Mouse (Mus musculus): ENCODE results near the gene Pdlim5. TPM values are rescaled to one million over a fixed set of nuclear protein-coding genes. Genes with fewer than 3 reads are reported as not detected.

Pdlim5 gene
- polyA plus RNA-seq, 1 experiment from 2014 or later, result 28.8 TPM

DNA sequence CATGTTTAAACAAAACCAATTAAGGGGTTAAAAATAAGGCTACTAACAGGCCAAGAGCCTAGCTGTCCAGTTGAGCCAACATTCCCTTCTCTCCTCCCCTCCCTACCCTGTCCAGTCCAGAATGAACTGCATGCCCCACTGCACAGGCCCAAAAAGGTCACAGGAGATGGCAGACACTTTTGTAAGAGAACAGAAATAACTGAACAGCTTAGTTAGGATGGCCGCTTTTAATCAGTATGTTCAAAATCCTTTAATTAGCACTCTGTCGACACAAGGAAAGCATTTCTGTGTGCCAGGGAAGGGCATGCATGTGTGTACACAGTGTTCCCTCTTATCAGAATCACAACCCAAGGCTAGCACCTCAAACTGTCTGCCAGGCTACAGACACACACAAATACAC is 5.2 kb downstream of the Pdlim5 start:
- ATAC-seq, result no peak
- no peak overlapping the region for H3K4me3 ChIP-seq (replicated peaks)
- H3K36me3 ChIP-seq, result no peaks in the 10 kb centered on the region
- no peak overlapping the region for H3K9ac ChIP-seq
- no peak overlapping the region for H3K4me2 ChIP-seq (replicated peaks)
- H3K4me1 ChIP-seq (replicated peaks), result no peaks in the 10 kb centered on the region
- WGBS, result 79% methylated on average over 2 of the region's 2 CpGs
- H3K9me3 ChIP-seq, result no peaks in the 10 kb centered on the region
- H3K27ac ChIP-seq, result no peak overlapping the region
- no peaks in the 10 kb centered on the region for H3K27me3 ChIP-seq (replicated peaks)

DNA sequence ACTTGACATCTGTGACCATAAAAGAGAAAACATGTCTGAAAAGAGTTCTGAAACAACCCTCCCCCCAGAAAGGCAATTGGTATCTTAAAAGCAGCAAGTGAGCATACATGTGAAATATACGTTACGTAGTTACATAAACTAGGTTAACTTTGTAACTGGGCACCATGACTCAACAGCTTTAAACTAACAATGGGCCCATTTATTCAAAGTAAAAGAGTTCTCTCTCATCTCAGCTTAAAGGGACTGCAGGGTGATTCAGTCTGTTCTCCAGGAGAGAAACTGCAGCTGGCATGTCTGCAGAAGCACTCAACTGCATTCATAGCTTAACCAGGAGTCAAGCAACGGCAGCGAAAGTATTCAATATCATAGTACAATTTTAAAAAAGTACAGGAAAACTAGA is 7.3 kb downstream of the Pdlim5 start:
- Histone ChIP-seq H3K9me3 (no peaks in the 10 kb centered on the region), H3K4me3 (replicated peaks) (no peak overlapping the region), H3K9ac (no peak overlapping the region), H3K27ac (no peak overlapping the region), H3K4me2 (replicated peaks) (no peak overlapping the region), H3K36me3 (no peaks in the 10 kb centered on the region), H3K27me3 (replicated peaks) (no peaks in the 10 kb centered on the region), H3K4me1 (replicated peaks) (no peaks in the 10 kb centered on the region)
- 71% methylated on average over 4 of the region's 4 CpGs for WGBS
- ATAC-seq, result no peak

DNA sequence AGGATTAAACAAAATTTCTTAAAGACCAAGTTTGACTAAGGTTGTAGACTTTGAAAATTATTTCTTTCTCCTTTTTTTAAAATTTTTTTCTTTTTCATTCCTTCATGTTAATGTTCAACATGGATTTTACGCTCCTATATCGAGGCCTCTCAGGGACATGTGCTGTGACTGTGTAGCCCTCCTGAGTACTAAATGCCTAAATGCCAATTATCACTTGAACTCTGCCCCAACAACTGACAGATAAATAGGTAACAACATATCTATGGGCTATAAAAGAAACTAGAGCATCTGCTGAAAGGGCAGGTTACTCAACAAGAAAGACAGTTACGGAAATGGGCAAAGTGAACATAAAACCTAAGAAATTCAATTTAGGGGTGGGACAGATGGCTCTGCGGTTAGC is 9.0 kb downstream of the Pdlim5 start:
- Histone ChIP-seq H3K4me3 (replicated peaks) (no peak overlapping the region), H3K9me3 (no peaks in the 10 kb centered on the region), H3K36me3 (no peaks in the 10 kb centered on the region), H3K9ac (no peak overlapping the region), H3K27ac (no peak overlapping the region), H3K4me2 (replicated peaks) (no peak overlapping the region), H3K27me3 (replicated peaks) (no peaks in the 10 kb centered on the region), H3K4me1 (replicated peaks) (no peaks in the 10 kb centered on the region)
- ATAC-seq, result peak; percentile 65; the same call in 1 of the 2 replicates
- WGBS, result 73% methylated on average over 4 of the region's 4 CpGs

DNA sequence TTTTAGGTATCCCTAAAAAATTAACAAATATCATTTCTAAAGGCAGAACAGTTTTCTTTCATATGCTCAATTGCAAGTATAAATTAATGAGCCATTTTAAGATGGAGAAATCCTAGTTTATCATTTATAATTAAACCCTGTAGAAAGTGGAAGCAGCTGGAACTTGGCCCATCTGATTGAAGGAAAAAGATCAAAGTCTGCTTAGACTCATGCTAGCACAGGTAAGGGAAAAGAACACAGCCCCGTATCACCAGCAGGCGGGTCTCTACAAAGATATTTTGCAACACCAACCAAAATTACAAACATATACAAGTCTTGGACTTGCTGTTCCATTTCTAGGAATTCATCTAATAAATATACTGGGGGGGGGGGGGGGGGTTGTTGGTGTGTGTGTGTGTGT is 9.8 kb downstream of the Pdlim5 start:
- no peak overlapping the region for H3K9ac ChIP-seq
- 68% methylated on average over 2 of the region's 2 CpGs for WGBS
- H3K27me3 ChIP-seq (replicated peaks), result no peaks in the 10 kb centered on the region
- no peak overlapping the region for H3K27ac ChIP-seq
- ATAC-seq, result peak; percentile 79
- no peaks in the 10 kb centered on the region for H3K4me1 ChIP-seq (replicated peaks)
- H3K4me2 ChIP-seq (replicated peaks), result no peak overlapping the region
- no peak overlapping the region for H3K4me3 ChIP-seq (replicated peaks)
- H3K9me3 ChIP-seq, result no peaks in the 10 kb centered on the region
- H3K36me3 ChIP-seq, result no peaks in the 10 kb centered on the region

DNA sequence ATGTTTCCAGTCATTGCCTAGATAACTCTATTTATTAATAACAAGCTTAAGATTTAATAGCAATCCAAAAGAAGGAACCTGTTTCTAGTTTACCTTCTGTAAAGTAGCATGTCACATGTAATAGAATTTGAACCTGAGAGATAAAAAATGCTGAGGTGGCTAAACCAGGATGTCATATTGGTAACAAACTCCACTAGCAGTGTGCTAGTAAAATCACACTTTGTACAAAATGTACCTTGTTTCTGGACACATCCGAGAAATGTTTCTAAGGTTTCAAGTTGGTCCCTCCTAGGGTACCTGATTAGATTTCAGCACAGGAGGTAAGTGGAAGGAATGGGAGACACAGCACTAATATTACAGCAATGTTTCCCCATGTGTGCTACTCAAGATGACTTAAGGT is 18.9 kb downstream of the Pdlim5 start:
- H3K4me1 ChIP-seq (replicated peaks), result no peaks in the 10 kb centered on the region
- H3K27ac ChIP-seq, result no peak overlapping the region
- WGBS, result 74% methylated on average over 1 of the region's 1 CpGs
- no peak overlapping the region for H3K4me3 ChIP-seq (replicated peaks)
- H3K36me3 ChIP-seq, result no peaks in the 10 kb centered on the region
- no peak overlapping the region for H3K9ac ChIP-seq
- no peaks in the 10 kb centered on the region for H3K9me3 ChIP-seq
- no peaks in the 10 kb centered on the region for H3K27me3 ChIP-seq (replicated peaks)
- ATAC-seq, result no peak
- no peak overlapping the region for H3K4me2 ChIP-seq (replicated peaks)

DNA sequence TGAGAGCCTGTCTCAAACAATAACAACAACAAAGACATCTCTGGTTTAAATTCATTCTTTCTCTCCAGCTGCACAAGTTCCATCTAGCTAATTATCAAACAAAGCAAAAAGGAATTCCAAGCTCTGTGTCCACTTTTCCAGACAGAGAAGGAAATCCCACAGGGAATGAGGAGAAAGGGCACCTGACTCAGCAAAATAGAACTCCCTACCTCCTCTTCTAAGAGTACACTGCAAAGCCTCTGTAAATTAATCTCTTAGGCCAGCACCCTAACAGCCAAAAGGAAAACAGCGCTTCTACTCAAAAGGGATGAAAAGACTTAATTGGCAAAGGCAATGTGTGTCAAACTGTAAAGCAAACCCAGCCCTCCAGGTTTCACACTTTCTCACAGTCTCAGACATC is 20.4 kb downstream of the Pdlim5 start:
- H3K4me1 ChIP-seq (replicated peaks), result no peaks in the 10 kb centered on the region
- no peak overlapping the region for H3K4me2 ChIP-seq (replicated peaks)
- 35% methylated on average over 1 of the region's 1 CpGs for WGBS
- no peaks in the 10 kb centered on the region for H3K27me3 ChIP-seq (replicated peaks)
- no peak overlapping the region for H3K27ac ChIP-seq
- no peaks in the 10 kb centered on the region for H3K36me3 ChIP-seq
- no peaks in the 10 kb centered on the region for H3K9me3 ChIP-seq
- no peak for ATAC-seq
- H3K9ac ChIP-seq, result no peak overlapping the region
- H3K4me3 ChIP-seq (replicated peaks), result no peak overlapping the region

DNA sequence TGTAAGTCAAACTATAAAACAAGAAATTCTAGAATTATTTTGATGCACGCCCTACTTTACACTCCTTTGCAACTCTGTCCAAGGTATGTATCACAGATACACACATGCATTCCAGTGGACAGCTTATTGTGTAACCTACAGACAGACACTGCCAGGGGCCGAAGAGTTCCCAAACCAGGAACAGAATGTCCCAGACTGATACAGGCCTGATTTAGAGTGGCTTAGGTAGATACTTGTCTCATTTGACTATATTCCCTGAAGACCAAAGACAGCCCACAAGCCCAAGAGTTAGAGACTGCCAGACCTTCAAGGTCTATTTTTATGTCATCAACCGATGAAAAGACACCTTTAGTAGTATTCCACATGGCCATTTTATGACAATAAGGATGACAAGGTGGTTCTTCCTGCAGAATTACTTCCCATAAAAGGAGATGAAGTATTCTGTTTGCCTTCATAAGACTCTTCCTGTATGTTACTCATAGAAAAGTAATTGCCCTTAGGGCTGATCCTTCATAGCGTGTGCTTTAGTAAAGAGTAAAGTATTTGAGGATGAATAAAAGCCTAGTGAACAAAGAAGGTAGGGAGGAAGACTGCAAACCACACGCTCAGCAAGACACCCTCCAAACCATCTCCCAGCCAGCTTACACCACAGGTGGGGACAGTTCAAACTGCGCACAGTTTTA is 22.9 kb downstream of the Pdlim5 start:
- H3K4me3 ChIP-seq (replicated peaks), result no peak overlapping the region
- H3K27ac ChIP-seq, result no peak overlapping the region
- 93% methylated on average over 6 of the region's 6 CpGs for WGBS
- H3K9me3 ChIP-seq, result no peaks in the 10 kb centered on the region
- no peak for ATAC-seq
- no peak overlapping the region for H3K9ac ChIP-seq
- H3K4me2 ChIP-seq (replicated peaks), result no peak overlapping the region
- no peaks in the 10 kb centered on the region for H3K4me1 ChIP-seq (replicated peaks)
- H3K27me3 ChIP-seq (replicated peaks), result no peaks in the 10 kb centered on the region
- H3K36me3 ChIP-seq, result no peaks in the 10 kb centered on the region

DNA sequence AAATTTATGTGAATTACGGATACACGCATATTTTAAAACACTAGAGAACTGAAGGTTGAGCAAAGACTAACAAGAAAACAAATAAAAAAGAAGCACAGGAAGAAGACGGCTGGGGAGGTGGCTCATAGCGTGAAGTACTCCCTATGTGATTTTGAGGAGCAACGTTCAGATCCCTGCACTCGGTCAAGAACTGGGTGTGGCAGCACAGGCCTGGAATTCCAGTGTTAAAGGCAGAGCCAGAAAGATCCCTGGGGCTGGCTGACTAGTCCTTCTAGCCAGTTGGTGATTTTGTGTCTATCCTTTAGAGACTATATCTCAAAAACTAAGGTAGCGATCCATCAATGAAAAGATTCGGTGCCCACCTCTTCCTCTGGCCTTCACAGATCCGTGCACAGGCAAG is 27.1 kb downstream of the Pdlim5 start:
- no peaks in the 10 kb centered on the region for H3K4me1 ChIP-seq (replicated peaks)

DNA sequence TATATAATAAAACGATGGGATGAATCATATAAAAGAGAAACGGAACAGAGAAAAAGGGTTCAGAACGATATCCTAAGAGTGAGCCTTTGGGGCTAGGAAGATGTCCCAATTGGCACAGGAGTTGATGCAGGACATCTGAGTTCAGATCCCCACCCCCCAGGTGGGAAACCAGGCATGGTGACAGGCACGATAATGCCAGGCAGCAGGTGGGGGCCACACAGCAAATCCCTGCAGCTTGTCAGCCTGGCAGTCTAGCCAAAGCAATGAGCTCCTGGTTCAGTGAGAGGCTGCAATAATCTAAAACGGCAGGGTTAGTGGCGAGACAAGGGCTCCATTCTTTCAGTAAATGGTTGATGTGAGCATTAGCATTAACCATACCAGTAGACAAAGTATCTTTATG is 33.4 kb downstream of the Pdlim5 start:
- no peak overlapping the region for H3K9ac ChIP-seq
- H3K4me3 ChIP-seq (replicated peaks), result no peak overlapping the region
- H3K4me1 ChIP-seq (replicated peaks), result no peaks in the 10 kb centered on the region
- no peaks in the 10 kb centered on the region for H3K36me3 ChIP-seq
- no peak overlapping the region for H3K27ac ChIP-seq
- no peak overlapping the region for H3K4me2 ChIP-seq (replicated peaks)
- no peaks in the 10 kb centered on the region for H3K9me3 ChIP-seq
- H3K27me3 ChIP-seq (replicated peaks), result no peaks in the 10 kb centered on the region
- no peak for ATAC-seq
- WGBS, result 71% methylated on average over 6 of the region's 6 CpGs

More for the DNA sequence above, 27.1 kb downstream of the Pdlim5 start:
- Histone ChIP-seq H3K27me3 (replicated peaks) (no peaks in the 10 kb centered on the region), H3K36me3 (no peaks in the 10 kb centered on the region), H3K4me3 (replicated peaks) (no peak overlapping the region), H3K9me3 (no peaks in the 10 kb centered on the region), H3K9ac (no peak overlapping the region), H3K27ac (no peak overlapping the region), H3K4me2 (replicated peaks) (no peak overlapping the region)
- no peak for ATAC-seq
- 76% methylated on average over 9 of the region's 9 CpGs for WGBS

DNA sequence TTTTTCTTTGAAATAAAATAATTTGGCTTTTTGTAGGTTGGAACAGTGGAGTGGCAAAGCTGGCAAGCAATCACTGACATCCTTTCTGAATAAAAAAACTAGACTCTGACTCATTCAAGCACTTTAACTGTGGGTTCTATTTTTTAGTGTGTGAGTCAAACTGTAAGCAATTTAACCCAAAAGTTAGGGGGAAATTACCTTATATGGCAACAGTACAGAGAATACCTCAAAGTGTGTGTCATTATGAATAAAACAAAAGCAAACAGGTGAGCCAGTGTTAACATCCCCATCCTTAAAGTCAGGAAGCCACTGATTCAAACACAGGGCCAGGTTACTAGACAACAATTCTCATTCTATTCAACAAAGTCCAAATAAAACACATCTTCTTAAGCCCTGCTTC is 36.5 kb downstream of the Pdlim5 start:
- no peak overlapping the region for H3K27ac ChIP-seq
- H3K27me3 ChIP-seq (replicated peaks), result no peaks in the 10 kb centered on the region
- no peaks in the 10 kb centered on the region for H3K36me3 ChIP-seq
- no peak overlapping the region for H3K9ac ChIP-seq
- no peaks in the 10 kb centered on the region for H3K4me1 ChIP-seq (replicated peaks)
- no peak overlapping the region for H3K4me3 ChIP-seq (replicated peaks)
- no peaks in the 10 kb centered on the region for H3K9me3 ChIP-seq
- no peak for ATAC-seq
- H3K4me2 ChIP-seq (replicated peaks), result no peak overlapping the region

DNA sequence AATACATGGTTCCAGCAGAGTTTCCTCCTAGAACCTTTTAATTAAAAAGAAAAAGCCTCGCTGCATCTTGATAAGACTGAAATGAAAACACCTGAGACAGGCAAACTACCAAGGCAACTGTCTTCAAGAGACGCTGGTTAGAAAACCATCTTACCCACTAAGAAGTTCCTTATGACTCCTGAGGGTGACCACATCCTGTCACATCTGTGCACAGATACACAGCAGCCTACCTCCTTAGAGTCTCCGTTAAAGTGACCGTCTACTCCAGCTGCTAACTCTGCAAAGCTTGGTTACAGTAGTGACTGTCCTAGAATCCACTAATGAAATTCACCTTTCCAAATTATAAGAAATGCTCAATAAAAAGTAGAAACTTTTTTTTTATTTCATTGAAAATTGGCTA is 38.8 kb downstream of the Pdlim5 start:
- H3K36me3 ChIP-seq, result no peaks in the 10 kb centered on the region
- no peak overlapping the region for H3K9ac ChIP-seq
- H3K4me2 ChIP-seq (replicated peaks), result no peak overlapping the region
- ATAC-seq, result no peak
- H3K4me1 ChIP-seq (replicated peaks), result no peaks in the 10 kb centered on the region
- no peak overlapping the region for H3K4me3 ChIP-seq (replicated peaks)
- H3K27ac ChIP-seq, result no peak overlapping the region
- 80% methylated on average over 4 of the region's 4 CpGs for WGBS
- H3K9me3 ChIP-seq, result no peaks in the 10 kb centered on the region
- H3K27me3 ChIP-seq (replicated peaks), result no peaks in the 10 kb centered on the region

DNA sequence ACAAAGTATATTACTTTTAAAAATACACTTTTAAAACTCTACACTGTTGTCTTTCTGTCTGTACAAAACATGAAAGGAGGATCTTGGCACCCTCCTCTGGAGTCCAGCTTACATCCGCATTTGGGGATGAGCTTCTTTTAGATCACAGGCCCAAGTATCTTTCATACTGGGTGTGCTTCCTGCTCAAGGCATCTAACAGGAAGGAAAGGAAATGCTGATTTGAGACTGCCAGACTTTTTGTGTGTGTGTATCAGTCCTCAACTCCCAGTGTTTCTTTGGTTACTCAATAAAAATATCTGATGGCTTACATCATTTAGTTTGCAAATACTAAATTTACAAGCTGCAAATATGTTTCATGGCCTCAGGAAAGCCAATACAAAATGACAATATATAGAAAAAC is 42.3 kb downstream of the Pdlim5 start:
- Histone ChIP-seq H3K36me3 (no peaks in the 10 kb centered on the region), H3K9ac (no peak overlapping the region), H3K9me3 (no peaks in the 10 kb centered on the region), H3K4me2 (replicated peaks) (no peak overlapping the region), H3K4me1 (replicated peaks) (no peaks in the 10 kb centered on the region), H3K27ac (no peak overlapping the region), H3K27me3 (replicated peaks) (no peaks in the 10 kb centered on the region), H3K4me3 (replicated peaks) (no peak overlapping the region)
- WGBS, result 79% methylated on average over 1 of the region's 1 CpGs
- ATAC-seq, result no peak

DNA sequence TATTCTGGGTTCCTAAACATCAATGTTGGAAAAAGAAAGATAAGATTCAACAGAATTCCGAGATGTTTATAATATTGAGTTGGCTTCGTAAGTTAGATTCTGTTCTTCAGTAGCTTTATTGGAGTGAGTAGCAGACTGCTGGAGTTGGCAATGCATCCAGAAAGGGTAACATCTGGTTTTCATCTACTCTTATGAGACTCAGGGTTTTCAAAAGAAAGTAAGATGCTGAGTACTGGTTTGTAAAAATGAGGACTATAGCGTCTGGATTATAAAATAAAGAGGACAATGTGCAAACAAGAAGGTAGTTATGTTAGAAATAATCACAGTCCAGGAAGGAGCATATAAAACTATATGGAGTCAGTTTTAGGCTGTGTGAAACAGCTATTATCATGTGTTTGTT is 45.0 kb downstream of the Pdlim5 start:
- Histone ChIP-seq H3K27ac (no peak overlapping the region), H3K4me3 (replicated peaks) (no peak overlapping the region), H3K36me3 (no peaks in the 10 kb centered on the region), H3K4me1 (replicated peaks) (no peaks in the 10 kb centered on the region; the same call in 1 of the 2 replicates), H3K4me2 (replicated peaks) (no peak overlapping the region), H3K9me3 (no peaks in the 10 kb centered on the region), H3K9ac (no peak overlapping the region), H3K27me3 (replicated peaks) (no peaks in the 10 kb centered on the region)
- ATAC-seq, result no peak
- WGBS, result 41% methylated on average over 3 of the region's 3 CpGs
